Mouse (Mus musculus) hindbrain, embryonic 16.5 days (tissue): ENCODE results near the gene Prtg. TPM values are rescaled to one million over a fixed set of nuclear protein-coding genes. Genes with fewer than 3 reads are reported as not detected.

Experiments
- ATAC-seq: fragments of 200-750 bp; cut with Nextera tagmentation; 2 replicates; pipeline ENCODE4 v1.8.0; 2017; ENCODE audit warnings: moderate TSS enrichment, moderate library complexity
- H3K27ac ChIP-seq: fragments of 300-500 bp; sonication (generic); 2 replicates; pipeline ENCODE4 v1.5.1; 2014; ENCODE audit warnings: low read depth, mild to moderate bottlenecking, control low read depth, low read length, moderate library complexity
- H3K27me3 ChIP-seq: fragments of 300-500 bp; sonication (generic); replicated peaks from 2 replicates; pipeline ENCODE4 v1.6.1; 2014; ENCODE audit warnings: low read length; ENCODE audit not compliant: control insufficient read depth, insufficient read depth
- H3K36me3 ChIP-seq: fragments of 300-500 bp; sonication (generic); 2 replicates; pipeline ENCODE4 v1.6.1; 2014; ENCODE audit warnings: mild to moderate bottlenecking, low read length, moderate library complexity, mixed read lengths; ENCODE audit not compliant: control insufficient read depth, insufficient read depth
- H3K4me1 ChIP-seq: fragments of 300-500 bp; sonication (generic); 2 replicates; pipeline ENCODE4 v1.6.1; 2014; ENCODE audit warnings: low read depth, low read length; ENCODE audit not compliant: control insufficient read depth, insufficient read depth
- H3K4me2 ChIP-seq: fragments of 300-500 bp; sonication (generic); 2 replicates; pipeline ENCODE4 v1.6.1; 2014; ENCODE audit warnings: mild to moderate bottlenecking, low read length, control low read depth, moderate library complexity
- H3K4me3 ChIP-seq: fragments of 300-500 bp; sonication (generic); 2 replicates; pipeline ENCODE4 v1.5.1; 2014; ENCODE audit warnings: mild to moderate bottlenecking, low read length, control low read depth, moderate library complexity
- H3K9ac ChIP-seq: fragments of 300-500 bp; sonication (generic); 2 replicates; pipeline ENCODE4 v1.6.1; 2014; ENCODE audit warnings: low read depth, mild to moderate bottlenecking, control low read depth, low read length, moderate library complexity
- H3K9me3 ChIP-seq: fragments of 300-500 bp; sonication (generic); 2 replicates; pipeline ENCODE4 v1.6.1; 2014; ENCODE audit warnings: mild to moderate bottlenecking, low read length, moderate library complexity; ENCODE audit not compliant: control insufficient read depth
- WGBS: fragments of 180-500 bp; shearing (Covaris S2); extraction: QIAGEN DNeasy Blood & Tissue Kit; methylation state at CpG from one replicate; pipeline ENCODE4 v1.1.7; 2014; 5-methylcytosine and 5-hydroxymethylcytosine counted together
- polyA plus RNA-seq: library from polyadenylated mRNA; unstranded; fragments of >200 nt; fragmentation: Nextera tagmentation; extraction: Ambion mirVana; gene quantifications from 2 replicates; pipeline ENCODE4 v1.2.1, GENCODE M21; 2015

The Prtg gene
- polyA plus RNA-seq, 1 experiment from 2014 or later, result 0.40 TPM

- H3K4me1 ChIP-seq, result no peaks in the 10 kb centered on the region
- H3K9me3 ChIP-seq, result no peaks in the 10 kb centered on the region
- no peak overlapping the region for H3K9ac ChIP-seq
- no peak overlapping the region for H3K4me2 ChIP-seq
- H3K27ac ChIP-seq, result no peak overlapping the region
- no peaks in the 10 kb centered on the region for H3K36me3 ChIP-seq
- no peaks in the 10 kb centered on the region for H3K27me3 ChIP-seq
- ATAC-seq, result no peak
- no peak overlapping the region for H3K4me3 ChIP-seq
- WGBS, result 88% methylated on average over 5 of the region's 5 CpGs
Measured at GRCm38 (mm10) chr9:72844496-72844895, 37.8 kb downstream of the Prtg start.

- no peak overlapping the region for H3K9ac ChIP-seq
- 89% methylated on average over 4 of the region's 4 CpGs for WGBS
- no peaks in the 10 kb centered on the region for H3K9me3 ChIP-seq
- no peaks in the 10 kb centered on the region for H3K36me3 ChIP-seq
- H3K4me1 ChIP-seq, result no peaks in the 10 kb centered on the region
- H3K4me3 ChIP-seq, result no peak overlapping the region
- H3K27me3 ChIP-seq, result no peaks in the 10 kb centered on the region
- ATAC-seq, result no peak
- H3K27ac ChIP-seq, result no peak overlapping the region
- H3K4me2 ChIP-seq, result no peak overlapping the region
Measured at GRCm38 (mm10) chr9:72846160-72846559, 39.5 kb downstream of the Prtg start.

DNA sequence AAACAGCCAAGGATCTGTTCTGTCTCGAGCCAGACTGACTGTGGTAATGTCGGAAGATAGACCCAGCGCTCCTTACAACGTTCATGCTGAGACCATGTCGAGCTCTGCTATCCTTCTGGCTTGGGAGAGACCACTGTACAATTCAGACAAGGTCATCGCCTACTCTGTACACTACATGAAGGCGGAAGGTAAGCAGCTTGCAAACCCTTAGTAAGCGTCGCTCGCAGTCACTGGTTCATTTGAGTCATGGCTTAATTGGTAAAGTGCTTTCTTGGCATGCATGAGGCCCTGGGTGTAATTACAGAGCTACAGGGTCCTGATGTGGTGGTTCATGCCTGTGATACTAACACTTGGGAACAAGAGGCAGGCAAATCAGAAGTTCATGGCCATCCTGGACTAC is 44.9 kb downstream of the Prtg start:
- ATAC-seq, result no peak

DNA sequence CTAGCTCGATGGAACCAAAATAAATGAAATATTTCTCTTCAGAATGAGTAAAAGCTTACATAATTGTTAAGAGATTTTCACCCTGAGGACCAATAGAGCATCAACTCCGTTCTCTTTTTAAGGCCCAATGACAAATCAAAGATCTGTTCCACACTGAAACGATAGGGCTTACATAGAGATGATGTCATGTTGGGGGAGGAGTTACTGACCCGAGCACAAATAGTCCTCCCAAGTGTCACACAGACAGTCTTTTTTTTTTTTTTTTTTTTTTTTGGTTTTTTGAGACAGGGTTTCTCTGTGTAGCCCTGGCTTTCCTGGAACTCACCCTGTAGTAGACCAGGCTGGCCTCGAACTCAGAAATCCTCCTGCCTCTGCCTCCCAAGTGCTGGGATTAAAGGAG is 45.3 kb downstream of the Prtg start:
- WGBS, result 92% methylated on average over 5 of the region's 5 CpGs
- H3K36me3 ChIP-seq, result no peaks in the 10 kb centered on the region
- no peaks in the 10 kb centered on the region for H3K27me3 ChIP-seq
- H3K27ac ChIP-seq, result no peak overlapping the region
- no peak overlapping the region for H3K4me2 ChIP-seq
- H3K4me1 ChIP-seq, result peaks cover 11% of the 10 kb centered on the region
- no peaks in the 10 kb centered on the region for H3K9me3 ChIP-seq
- ATAC-seq, result no peak
- H3K9ac ChIP-seq, result no peak overlapping the region
- no peak overlapping the region for H3K4me3 ChIP-seq

More for the DNA sequence above, 44.9 kb downstream of the Prtg start:
- H3K9ac ChIP-seq, result no peak overlapping the region
- no peaks in the 10 kb centered on the region for H3K36me3 ChIP-seq
- H3K27ac ChIP-seq, result no peak overlapping the region
- WGBS, result 93% methylated on average over 10 of the region's 10 CpGs
- H3K4me3 ChIP-seq, result no peak overlapping the region
- H3K4me2 ChIP-seq, result no peak overlapping the region
- H3K9me3 ChIP-seq, result no peaks in the 10 kb centered on the region
- no peaks in the 10 kb centered on the region for H3K27me3 ChIP-seq
- H3K4me1 ChIP-seq, result peaks cover 11% of the 10 kb centered on the region

- Histone ChIP-seq H3K4me1 (peaks cover 11% of the 10 kb centered on the region), H3K36me3 (no peaks in the 10 kb centered on the region), H3K4me2 (peak overlapping the region; percentile 46), H3K9ac (peak overlapping the region; percentile 17; the same call in 1 of the 2 replicates), H3K27me3 (no peaks in the 10 kb centered on the region), H3K9me3 (no peaks in the 10 kb centered on the region), H3K27ac (no peak overlapping the region), H3K4me3 (no peak overlapping the region)
- ATAC-seq, result peak; percentile 76
- WGBS, result 15% methylated on average over 13 of the region's 13 CpGs
Measured at GRCm38 (mm10) chr9:72853681-72854190, 47.1 kb downstream of the Prtg start.

- Histone ChIP-seq H3K4me1 (peaks cover 11% of the 10 kb centered on the region), H3K4me3 (no peak overlapping the region), H3K27me3 (no peaks in the 10 kb centered on the region), H3K27ac (no peak overlapping the region), H3K9ac (no peak overlapping the region), H3K4me2 (no peak overlapping the region), H3K36me3 (no peaks in the 10 kb centered on the region), H3K9me3 (no peaks in the 10 kb centered on the region)
- no peak for ATAC-seq
- 92% methylated on average over 24 of the region's 24 CpGs for WGBS
Measured at GRCm38 (mm10) chr9:72856721-72857120, 50.0 kb downstream of the Prtg start.

DNA sequence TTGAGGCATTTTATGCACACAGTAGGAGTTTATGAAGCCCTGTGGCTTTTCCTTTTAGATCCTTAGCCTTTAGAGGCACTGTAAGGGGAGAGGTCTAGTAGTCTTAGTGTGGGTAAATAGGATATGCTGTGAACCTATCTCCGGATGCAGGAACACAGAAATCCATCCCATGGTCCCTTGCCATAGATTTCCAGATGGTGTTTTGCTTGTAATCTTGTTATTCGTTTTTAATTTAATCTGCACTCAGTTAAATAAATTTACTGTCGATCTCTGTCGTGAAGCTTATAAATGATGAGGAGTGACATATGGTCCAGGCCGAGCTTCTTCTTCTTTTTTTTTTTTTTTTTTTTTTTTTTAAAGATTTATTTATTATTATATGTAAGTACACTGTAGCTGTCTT is 54.1 kb downstream of the Prtg start:
- Histone ChIP-seq H3K4me1 (no peaks in the 10 kb centered on the region), H3K27ac (no peak overlapping the region), H3K4me3 (no peak overlapping the region), H3K36me3 (no peaks in the 10 kb centered on the region), H3K9ac (no peak overlapping the region), H3K9me3 (no peaks in the 10 kb centered on the region), H3K27me3 (no peaks in the 10 kb centered on the region), H3K4me2 (no peak overlapping the region)
- WGBS, result 82% methylated on average over 5 of the region's 5 CpGs
- no peak for ATAC-seq

GRCm38 (mm10) chr9:72861235-72861634 is 54.6 kb downstream of the Prtg start:
- WGBS, result 76% methylated on average over 10 of the region's 10 CpGs
- Histone ChIP-seq H3K27me3 (no peaks in the 10 kb centered on the region), H3K9ac (no peak overlapping the region), H3K4me2 (no peak overlapping the region), H3K27ac (no peak overlapping the region), H3K4me1 (no peaks in the 10 kb centered on the region), H3K9me3 (no peaks in the 10 kb centered on the region), H3K4me3 (no peak overlapping the region), H3K36me3 (no peaks in the 10 kb centered on the region)
- ATAC-seq, result no peak

- Histone ChIP-seq H3K4me2 (no peak overlapping the region), H3K36me3 (no peaks in the 10 kb centered on the region), H3K4me1 (no peaks in the 10 kb centered on the region), H3K4me3 (no peak overlapping the region), H3K27ac (no peak overlapping the region), H3K9me3 (no peaks in the 10 kb centered on the region), H3K9ac (no peak overlapping the region), H3K27me3 (no peaks in the 10 kb centered on the region)
- 88% methylated on average over 11 of the region's 11 CpGs for WGBS
- no peak for ATAC-seq
Measured at GRCm38 (mm10) chr9:72862186-72862585, 55.5 kb downstream of the Prtg start.

- no peaks in the 10 kb centered on the region for H3K9me3 ChIP-seq
- no peak overlapping the region for H3K27ac ChIP-seq
- H3K36me3 ChIP-seq, result no peaks in the 10 kb centered on the region
- H3K4me3 ChIP-seq, result no peak overlapping the region
- no peaks in the 10 kb centered on the region for H3K27me3 ChIP-seq
- H3K9ac ChIP-seq, result no peak overlapping the region
- ATAC-seq, result no peak
- no peak overlapping the region for H3K4me2 ChIP-seq
- H3K4me1 ChIP-seq, result no peaks in the 10 kb centered on the region
- 94% methylated on average over 4 of the region's 4 CpGs for WGBS
Measured at GRCm38 (mm10) chr9:72862955-72863354, 56.3 kb downstream of the Prtg start.
